Mouse (Mus musculus) layer of hippocampus, adult 2 months (tissue): ENCODE measurements around the gene Bach2. TPM values are rescaled to one million over a fixed set of nuclear protein-coding genes. Genes with fewer than 3 reads are reported as not detected.
A peak's percentile ranks its signal among the peaks of the same experiment; 100 is the strongest.

Experiments
- DNase-seq, 2 experiments: peaks; one replicate each; pipeline ENCODE4 v3.0.0; 2022; ENCODE audit warnings: low spot score in 2 of 2
- H3K27ac ChIP-seq: fragments of 200-600 bp; 2 replicates; pipeline ENCODE4 v1.8.1; 2022
- H3K4me3 ChIP-seq: fragments of 200-600 bp; 2 replicates; pipeline ENCODE4 v1.8.1; 2022; ENCODE audit warnings: mild to moderate bottlenecking
- CTCF ChIP-seq: fragments of 200-600 bp; conservative IDR thresholded peaks from 2 replicates; pipeline ENCODE4 v1.8.1; 2022; ENCODE audit warnings: antibody characterized with exemption, mild to moderate bottlenecking, moderate library complexity
- total RNA-seq, 2 experiments: library from RNA; stranded (reverse); gene quantifications; 2 replicates each; pipeline ENCODE4 v1.2.3; 2021

The Bach2 gene
- total RNA-seq, 2 experiments from 2014 or later = 11.1 to 15.6 TPM

- no peak for TF ChIP-seq CTCF
- peak in 1 of 2 experiments; percentile 6 for DNase-seq
- no peak overlapping the region; the same call in 1 of the 2 replicates for H3K27ac ChIP-seq
- H3K4me3 ChIP-seq = no peak overlapping the region
Measured at GRCm38 (mm10) chr4:32509832-32510612, 271.4 kb downstream of the Bach2 start.

GRCm38 (mm10) chr4:32510940-32511339, 272.3 kb downstream of the Bach2 start:
- Histone ChIP-seq H3K4me3 (no peak overlapping the region), H3K27ac (no peak overlapping the region)
- TF ChIP-seq CTCF = no peak
- DNase-seq = peak in 1 of 2 experiments; percentile 9

- no peak for DNase-seq
- Histone ChIP-seq H3K27ac (no peak overlapping the region), H3K4me3 (no peak overlapping the region)
- no peak for TF ChIP-seq CTCF
Measured at GRCm38 (mm10) chr4:32516126-32516525, 277.5 kb downstream of the Bach2 start.

GRCm38 (mm10) chr4:32518842-32519578, 280.4 kb downstream of the Bach2 start:
- peak overlapping the region; percentile 39; the same call in 1 of the 2 replicates for H3K27ac ChIP-seq
- no peak for DNase-seq
- no peak overlapping the region for H3K4me3 ChIP-seq
- no peak for TF ChIP-seq CTCF

GRCm38 (mm10) chr4:32520628-32521360, 282.2 kb downstream of the Bach2 start:
- no peak for DNase-seq
- TF ChIP-seq CTCF = no peak

GRCm38 (mm10) chr4:32521361-32521740, 282.7 kb downstream of the Bach2 start:
- Histone ChIP-seq H3K4me3 (no peak overlapping the region), H3K27ac (no peak overlapping the region)
- DNase-seq = no peak
- no peak for TF ChIP-seq CTCF

More at GRCm38 (mm10) chr4:32520628-32521360, 282.2 kb downstream of the Bach2 start:
- H3K27ac ChIP-seq = no peak overlapping the region
- H3K4me3 ChIP-seq = no peak overlapping the region

GRCm38 (mm10) chr4:32522013-32522412, 283.4 kb downstream of the Bach2 start:
- Histone ChIP-seq H3K4me3 (no peak overlapping the region), H3K27ac (no peak overlapping the region)
- DNase-seq = no peak
- no peak for TF ChIP-seq CTCF

GRCm38 (mm10) chr4:32524282-32524681, 285.7 kb downstream of the Bach2 start:
- Histone ChIP-seq H3K27ac (no peak overlapping the region), H3K4me3 (no peak overlapping the region)
- no peak for TF ChIP-seq CTCF
- no peak for DNase-seq

- H3K4me3 ChIP-seq = no peak overlapping the region
- no peak for DNase-seq
- H3K27ac ChIP-seq = no peak overlapping the region
- no peak for TF ChIP-seq CTCF
Measured at GRCm38 (mm10) chr4:32525000-32525399, 286.4 kb downstream of the Bach2 start.

- no peak for DNase-seq
Measured at GRCm38 (mm10) chr4:32526228-32526836, 287.7 kb downstream of the Bach2 start.

GRCm38 (mm10) chr4:32529443-32529995, 290.9 kb downstream of the Bach2 start:
- no peak for DNase-seq
- peak overlapping the region; percentile 87 for H3K27ac ChIP-seq
- no peak for TF ChIP-seq CTCF
- H3K4me3 ChIP-seq = no peak overlapping the region

More at GRCm38 (mm10) chr4:32526228-32526836, 287.7 kb downstream of the Bach2 start:
- Histone ChIP-seq H3K4me3 (no peak overlapping the region), H3K27ac (no peak overlapping the region)
- TF ChIP-seq CTCF = no peak

GRCm38 (mm10) chr4:32530421-32530920, 291.9 kb downstream of the Bach2 start:
- H3K4me3 ChIP-seq = peak overlapping the region; percentile 55
- DNase-seq = no peak
- H3K27ac ChIP-seq = peak overlapping the region; percentile 87
- no peak for TF ChIP-seq CTCF
